Mouse (Mus musculus) liver, embryonic 16.5 days (tissue): ENCODE measurements at regions not wholly inside any gene's neighbourhood (a gene's known extent, or its start where the extent isn't known, plus 50 kb on each side); places are given as distances from the start of the nearest gene placed in this dataset.
"Not testable (repeated sequence)": the region's sequence is repeated elsewhere in the genome, so short reads cannot be mapped to it uniquely, and the experiment has no call there.

Experiments used
- ATAC-seq: fragments of 200-750 bp; cut with Nextera tagmentation; 2 replicates; pipeline ENCODE4 v1.8.0; 2017; ENCODE audit warnings: low read depth, mild to moderate bottlenecking, moderate number of reproducible peaks, moderate library complexity
- H3K27ac ChIP-seq: fragments of 300-500 bp; sonication (generic); 2 replicates; pipeline ENCODE4 v1.5.1; 2014; ENCODE audit warnings: mild to moderate bottlenecking, low read length
- H3K27me3 ChIP-seq: fragments of 300-500 bp; sonication (generic); 2 replicates; pipeline ENCODE4 v1.6.1; 2014; ENCODE audit warnings: low read depth, low read length, mixed read lengths; ENCODE audit not compliant: control insufficient read depth, insufficient read depth
- H3K36me3 ChIP-seq: fragments of 300-500 bp; sonication (generic); 2 replicates; pipeline ENCODE4 v1.6.1; 2014; ENCODE audit warnings: mild to moderate bottlenecking; ENCODE audit not compliant: control insufficient read depth, insufficient read depth
- H3K4me1 ChIP-seq: fragments of 300-500 bp; sonication (generic); 2 replicates; pipeline ENCODE4 v1.6.1; 2014; ENCODE audit warnings: low read depth, low read length, mixed read lengths; ENCODE audit not compliant: control insufficient read depth
- H3K4me2 ChIP-seq: fragments of 300-500 bp; sonication (generic); 2 replicates; pipeline ENCODE4 v1.6.1; 2014; ENCODE audit warnings: low read depth, low read length, mixed read lengths
- H3K4me3 ChIP-seq: fragments of 300-500 bp; sonication (generic); 2 replicates; pipeline ENCODE4 v1.5.1; 2014; ENCODE audit warnings: low read depth, mild to moderate bottlenecking, low read length
- H3K9ac ChIP-seq: fragments of 300-500 bp; sonication (generic); 2 replicates; pipeline ENCODE4 v1.6.1; 2014; ENCODE audit warnings: low read depth, low read length
- H3K9me3 ChIP-seq: fragments of 300-500 bp; sonication (generic); replicated peaks from 2 replicates; pipeline ENCODE4 v1.6.1; 2016; ENCODE audit warnings: low read length; ENCODE audit not compliant: control insufficient read depth
- WGBS: fragments of 180-500 bp; shearing (Covaris S2); extraction: QIAGEN DNeasy Blood & Tissue Kit; methylation state at CpG from one replicate; pipeline ENCODE4 v1.1.7; 2014; ENCODE audit not compliant: insufficient replicate concordance; 5-methylcytosine and 5-hydroxymethylcytosine counted together

DNA sequence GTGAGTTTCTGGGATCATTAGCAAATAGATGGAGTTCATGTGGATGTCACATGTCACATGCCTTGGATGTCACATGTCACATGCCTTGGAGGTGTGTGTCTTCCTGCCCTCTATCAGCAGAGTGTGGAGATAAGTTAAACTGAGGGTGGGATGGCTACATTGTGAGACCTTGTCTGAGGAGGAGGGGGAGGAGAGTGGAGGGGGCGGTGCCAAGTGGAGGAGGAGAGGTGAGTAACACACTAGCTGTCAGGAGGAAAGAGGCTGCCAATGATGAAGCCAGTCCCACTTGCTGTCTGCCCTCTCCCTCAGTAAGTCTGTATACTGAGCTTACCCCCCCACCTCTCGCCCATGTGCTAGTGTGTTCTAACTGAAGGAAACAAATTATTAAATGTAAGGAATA is 81.5 kb upstream of the Dynlt1c start:
- H3K4me2 ChIP-seq, H3K9me3 ChIP-seq, H3K36me3 ChIP-seq, H3K4me3 ChIP-seq, H3K27ac ChIP-seq, H3K27me3 ChIP-seq, H3K9ac ChIP-seq, H3K4me1 ChIP-seq, ATAC-seq: not testable (repeated sequence)
- 60% methylated on average over 2 of the region's 2 CpGs for WGBS

- H3K4me3 ChIP-seq = not testable (repeated sequence)
Measured at GRCm38 (mm10) chr17:6520751-6521150, 80.7 kb upstream of the Dynlt1c start.

GRCm38 (mm10) chr17:6522185-6522584 is 79.3 kb upstream of the Dynlt1c start:
- not testable (repeated sequence) for H3K36me3 ChIP-seq, H3K4me3 ChIP-seq, H3K27me3 ChIP-seq, H3K9me3 ChIP-seq, H3K27ac ChIP-seq, ATAC-seq, H3K4me1 ChIP-seq, H3K9ac ChIP-seq, H3K4me2 ChIP-seq
- 61% methylated on average over 4 of the region's 9 CpGs for WGBS

More at GRCm38 (mm10) chr17:6520751-6521150, 80.7 kb upstream of the Dynlt1c start:
- H3K4me2 ChIP-seq, H3K9ac ChIP-seq, H3K4me1 ChIP-seq, H3K9me3 ChIP-seq, H3K36me3 ChIP-seq, H3K27ac ChIP-seq, H3K27me3 ChIP-seq, ATAC-seq: not testable (repeated sequence)
- 38% methylated on average over 4 of the region's 4 CpGs for WGBS

GRCm38 (mm10) chr17:6538723-6539122 is 62.7 kb upstream of the Dynlt1c start:
- not testable (repeated sequence) for H3K27me3 ChIP-seq, H3K27ac ChIP-seq, ATAC-seq, H3K4me1 ChIP-seq, H3K4me3 ChIP-seq, H3K36me3 ChIP-seq, H3K9me3 ChIP-seq, H3K4me2 ChIP-seq, H3K9ac ChIP-seq
- no CpG with 5 or more reads among the region's 5 CpGs for WGBS

- no CpG with 5 or more reads among the region's 8 CpGs for WGBS
- H3K9ac ChIP-seq, H3K27ac ChIP-seq, H3K4me3 ChIP-seq, H3K27me3 ChIP-seq, H3K4me2 ChIP-seq, ATAC-seq, H3K4me1 ChIP-seq, H3K9me3 ChIP-seq, H3K36me3 ChIP-seq: not testable (repeated sequence)
Measured at GRCm38 (mm10) chr17:6547064-6547760, 54.3 kb upstream of the Dynlt1c start.

- no CpG with 5 or more reads among the region's 6 CpGs for WGBS
- H3K27me3 ChIP-seq, H3K27ac ChIP-seq: not testable (repeated sequence)
Measured at GRCm38 (mm10) chr17:6547937-6548336, 53.5 kb upstream of the Dynlt1c start.

More at GRCm38 (mm10) chr17:6547937-6548336, 53.5 kb upstream of the Dynlt1c start:
- H3K9me3 ChIP-seq, H3K4me2 ChIP-seq, H3K4me1 ChIP-seq, H3K4me3 ChIP-seq, ATAC-seq, H3K36me3 ChIP-seq, H3K9ac ChIP-seq: not testable (repeated sequence)
